Mouse (Mus musculus) forebrain, embryonic 13.5 days (tissue): Measurements from ENCODE around the gene Lenep. TPM values are rescaled to one million over a fixed set of nuclear protein-coding genes. Genes with fewer than 3 reads are reported as not detected.

Source experiments
- ATAC-seq: fragments of 200-750 bp; cut with Nextera tagmentation; 2 replicates; pipeline ENCODE4 v1.8.0; 2017
- H3K27ac ChIP-seq: fragments of 300-500 bp; sonication (generic); 2 replicates; pipeline ENCODE4 v1.5.1; 2015; ENCODE audit warnings: inconsistent platforms, mild to moderate bottlenecking, moderate library complexity
- H3K27me3 ChIP-seq: fragments of 300-500 bp; sonication (generic); 2 replicates; pipeline ENCODE4 v1.6.1; 2015; ENCODE audit warnings: mild to moderate bottlenecking, inconsistent platforms
- H3K36me3 ChIP-seq: fragments of 300-500 bp; sonication (generic); 2 replicates; pipeline ENCODE4 v1.6.1; 2015; ENCODE audit warnings: mild to moderate bottlenecking, inconsistent platforms; ENCODE audit not compliant: poor library complexity, severe bottlenecking
- H3K4me1 ChIP-seq: fragments of 300-500 bp; sonication (generic); 2 replicates; pipeline ENCODE4 v1.6.1; 2015; ENCODE audit warnings: inconsistent platforms
- H3K4me2 ChIP-seq: fragments of 300-500 bp; sonication (generic); 2 replicates; pipeline ENCODE4 v1.6.1; 2015; ENCODE audit warnings: inconsistent platforms, mild to moderate bottlenecking, moderate library complexity
- H3K4me3 ChIP-seq: fragments of 300-500 bp; sonication (generic); 2 replicates; pipeline ENCODE4 v1.5.1; 2015; ENCODE audit warnings: mild to moderate bottlenecking, inconsistent platforms
- H3K9ac ChIP-seq: fragments of 300-500 bp; sonication (generic); 2 replicates; pipeline ENCODE4 v1.6.1; 2015; ENCODE audit warnings: mild to moderate bottlenecking, inconsistent platforms
- H3K9me3 ChIP-seq: fragments of 300-500 bp; sonication (generic); replicated peaks from 2 replicates; pipeline ENCODE4 v1.6.1; 2016; ENCODE audit warnings: inconsistent platforms
- WGBS: fragments of 180-500 bp; shearing (Covaris S2); methylation state at CpG from one replicate; pipeline ENCODE4 v1.1.7; 2015; 5-methylcytosine and 5-hydroxymethylcytosine counted together
- polyA plus RNA-seq: library from polyadenylated mRNA; unstranded; fragments of >200 nt; fragmentation: Nextera tagmentation; extraction: Ambion mirVana; gene quantifications from 2 replicates; pipeline ENCODE4 v1.2.1, GENCODE M21; 2015

Lenep gene
- polyA plus RNA-seq, 1 experiment from 2014 or later = 0.52 TPM

- ATAC-seq = peak; percentile 95
- Histone ChIP-seq H3K9ac (peak within 1 kb of the TSS; percentile 73), H3K4me3 (peak within 1 kb of the TSS; percentile 62), H3K27me3 (no peaks in the 10 kb centered on the region), H3K36me3 (peaks cover 28% of the 10 kb centered on the region), H3K9me3 (no peaks in the 10 kb centered on the region), H3K4me2 (peak within 1 kb of the TSS; percentile 91), H3K4me1 (peaks cover 49% of the 10 kb centered on the region), H3K27ac (peak within 1 kb of the TSS; percentile 88)
- WGBS = under 1% methylated on average over 39 of the region's 39 CpGs
These were observed 15.7 kb upstream of the Lenep start, which contains the start of the genes Cks1b and Shc1 for GRCm38 (mm10) chr3:89418170-89418860. TSS of gene Cks1b (minus strand) at chr3:89418383. TSS of gene Shc1 (plus strand) at chr3:89418443.

GRCm38 (mm10) chr3:89417840-89418169 lies 15.2 kb upstream of the Lenep start:
- H3K36me3 ChIP-seq = peaks cover 30% of the 10 kb centered on the region
- H3K9me3 ChIP-seq = no peaks in the 10 kb centered on the region
- H3K4me2 ChIP-seq = peak overlapping the region; percentile 91
- no peaks in the 10 kb centered on the region for H3K27me3 ChIP-seq
- peaks cover 49% of the 10 kb centered on the region for H3K4me1 ChIP-seq
- peak; percentile 62 for ATAC-seq
- H3K4me3 ChIP-seq = peak overlapping the region; percentile 62
- H3K9ac ChIP-seq = peak overlapping the region; percentile 71
- WGBS = under 1% methylated on average over 20 of the region's 20 CpGs
- peak overlapping the region; percentile 88 for H3K27ac ChIP-seq

- peaks cover 30% of the 10 kb centered on the region for H3K36me3 ChIP-seq
- peak overlapping the region; percentile 62 for H3K4me3 ChIP-seq
- peak overlapping the region; percentile 71 for H3K9ac ChIP-seq
- no peak for ATAC-seq
- 28% methylated on average over 2 of the region's 2 CpGs for WGBS
- H3K4me1 ChIP-seq = peaks cover 46% of the 10 kb centered on the region
- H3K9me3 ChIP-seq = no peaks in the 10 kb centered on the region
- H3K27ac ChIP-seq = peak overlapping the region; percentile 88
- H3K4me2 ChIP-seq = peak overlapping the region; percentile 91
- H3K27me3 ChIP-seq = no peaks in the 10 kb centered on the region
These were observed 14.5 kb upstream of the Lenep start for GRCm38 (mm10) chr3:89417131-89417530.

- Histone ChIP-seq H3K4me1 (peaks cover 38% of the 10 kb centered on the region), H3K4me3 (no peak overlapping the region), H3K27me3 (no peaks in the 10 kb centered on the region), H3K4me2 (peak overlapping the region; percentile 91; the same call in 1 of the 2 replicates), H3K27ac (no peak overlapping the region), H3K36me3 (peaks cover 30% of the 10 kb centered on the region), H3K9me3 (no peaks in the 10 kb centered on the region), H3K9ac (no peak overlapping the region)
- ATAC-seq = no peak
- WGBS = 96% methylated on average over 8 of the region's 8 CpGs
These were observed 13.6 kb upstream of the Lenep start for GRCm38 (mm10) chr3:89416158-89416557.

- peak within 1 kb of the TSS; percentile 16; the same call in 1 of the 2 replicates for H3K27ac ChIP-seq
- no peaks in the 10 kb centered on the region for H3K9me3 ChIP-seq
- 6% methylated on average over 28 of the region's 28 CpGs for WGBS
- H3K36me3 ChIP-seq = peaks cover 48% of the 10 kb centered on the region
- H3K4me3 ChIP-seq = peak within 1 kb of the TSS; percentile 59
- ATAC-seq = peak; percentile 99
- H3K27me3 ChIP-seq = no peaks in the 10 kb centered on the region
- H3K4me1 ChIP-seq = peaks cover 20% of the 10 kb centered on the region
- peak within 1 kb of the TSS; percentile 78 for H3K4me2 ChIP-seq
- H3K9ac ChIP-seq = peak within 1 kb of the TSS; percentile 62
These were observed 9.1 kb upstream of the Lenep start, which contains the start of gene Flad1 for GRCm38 (mm10) chr3:89411490-89412393. TSS of gene Flad1 (minus strand) at chr3:89411870.

GRCm38 (mm10) chr3:89410864-89411263 lies 8.3 kb upstream of the Lenep start:
- Histone ChIP-seq H3K27ac (peak overlapping the region; percentile 16; the same call in 1 of the 2 replicates), H3K4me1 (peaks cover 11% of the 10 kb centered on the region), H3K9me3 (no peaks in the 10 kb centered on the region), H3K4me3 (peak overlapping the region; percentile 59), H3K36me3 (peaks cover 43% of the 10 kb centered on the region), H3K4me2 (peak overlapping the region; percentile 78), H3K27me3 (no peaks in the 10 kb centered on the region), H3K9ac (peak overlapping the region; percentile 62)
- WGBS = 78% methylated on average over 10 of the region's 10 CpGs
- no peak for ATAC-seq

GRCm38 (mm10) chr3:89409701-89410100 lies 7.1 kb upstream of the Lenep start:
- Histone ChIP-seq H3K4me2 (no peak overlapping the region), H3K36me3 (peaks cover 38% of the 10 kb centered on the region)
- 96% methylated on average over 3 of the region's 3 CpGs for WGBS

GRCm38 (mm10) chr3:89408448-89408847 lies 5.9 kb upstream of the Lenep start:
- Histone ChIP-seq H3K9ac (no peak overlapping the region), H3K4me3 (no peak overlapping the region), H3K27ac (no peak overlapping the region), H3K4me2 (no peak overlapping the region), H3K4me1 (peaks cover 11% of the 10 kb centered on the region), H3K27me3 (no peaks in the 10 kb centered on the region), H3K9me3 (no peaks in the 10 kb centered on the region), H3K36me3 (peaks cover 37% of the 10 kb centered on the region)
- WGBS = 67% methylated on average over 16 of the region's 16 CpGs
- no peak for ATAC-seq

More at GRCm38 (mm10) chr3:89409701-89410100, 7.1 kb upstream of the Lenep start:
- no peaks in the 10 kb centered on the region for H3K27me3 ChIP-seq
- peaks cover 11% of the 10 kb centered on the region for H3K4me1 ChIP-seq
- H3K4me3 ChIP-seq = no peak overlapping the region
- no peak overlapping the region for H3K9ac ChIP-seq
- H3K9me3 ChIP-seq = no peaks in the 10 kb centered on the region
- H3K27ac ChIP-seq = no peak overlapping the region
- no peak for ATAC-seq

- 89% methylated on average over 6 of the region's 6 CpGs for WGBS
These were observed 4.3 kb upstream of the Lenep start for GRCm38 (mm10) chr3:89406887-89407286.

GRCm38 (mm10) chr3:89401329-89401728 lies 1.3 kb downstream of the Lenep start:
- no peak overlapping the region for H3K4me2 ChIP-seq
- no peak overlapping the region for H3K9ac ChIP-seq
- H3K27me3 ChIP-seq = no peaks in the 10 kb centered on the region
- H3K9me3 ChIP-seq = no peaks in the 10 kb centered on the region
- 92% methylated on average over 7 of the region's 7 CpGs for WGBS
- peaks cover 42% of the 10 kb centered on the region for H3K36me3 ChIP-seq
- ATAC-seq = no peak
- H3K27ac ChIP-seq = no peak overlapping the region
- no peak overlapping the region for H3K4me3 ChIP-seq
- H3K4me1 ChIP-seq = peaks cover 6% of the 10 kb centered on the region; the same call in 1 of the 2 replicates

More at GRCm38 (mm10) chr3:89406887-89407286, 4.3 kb upstream of the Lenep start:
- ATAC-seq = no peak
- H3K4me1 ChIP-seq = peaks cover 11% of the 10 kb centered on the region
- H3K9ac ChIP-seq = 0 out of 2 replicates have a peak overlapping the region, but pooled peaks have one; percentile 4
- H3K36me3 ChIP-seq = peaks cover 50% of the 10 kb centered on the region
- no peak overlapping the region for H3K27ac ChIP-seq
- H3K9me3 ChIP-seq = no peaks in the 10 kb centered on the region
- no peak overlapping the region for H3K4me3 ChIP-seq
- H3K27me3 ChIP-seq = no peaks in the 10 kb centered on the region
- no peak overlapping the region for H3K4me2 ChIP-seq

GRCm38 (mm10) chr3:89396654-89397005 lies 6.0 kb downstream of the Lenep start:
- Histone ChIP-seq H3K27me3 (peaks cover 27% of the 10 kb centered on the region), H3K9ac (peak overlapping the region; percentile 63; the same call in 1 of the 2 replicates), H3K9me3 (no peaks in the 10 kb centered on the region), H3K4me2 (peak overlapping the region; percentile 96), H3K4me1 (peaks cover 48% of the 10 kb centered on the region), H3K4me3 (peak overlapping the region; percentile 48), H3K27ac (no peak overlapping the region), H3K36me3 (peaks cover 8% of the 10 kb centered on the region; the same call in 1 of the 2 replicates)
- WGBS = 0% methylated on average over 4 of the region's 4 CpGs
- ATAC-seq = no peak
